Mouse (Mus musculus): ENCODE measurements around the gene Cxcl14.

Cxcl14 gene

DNA sequence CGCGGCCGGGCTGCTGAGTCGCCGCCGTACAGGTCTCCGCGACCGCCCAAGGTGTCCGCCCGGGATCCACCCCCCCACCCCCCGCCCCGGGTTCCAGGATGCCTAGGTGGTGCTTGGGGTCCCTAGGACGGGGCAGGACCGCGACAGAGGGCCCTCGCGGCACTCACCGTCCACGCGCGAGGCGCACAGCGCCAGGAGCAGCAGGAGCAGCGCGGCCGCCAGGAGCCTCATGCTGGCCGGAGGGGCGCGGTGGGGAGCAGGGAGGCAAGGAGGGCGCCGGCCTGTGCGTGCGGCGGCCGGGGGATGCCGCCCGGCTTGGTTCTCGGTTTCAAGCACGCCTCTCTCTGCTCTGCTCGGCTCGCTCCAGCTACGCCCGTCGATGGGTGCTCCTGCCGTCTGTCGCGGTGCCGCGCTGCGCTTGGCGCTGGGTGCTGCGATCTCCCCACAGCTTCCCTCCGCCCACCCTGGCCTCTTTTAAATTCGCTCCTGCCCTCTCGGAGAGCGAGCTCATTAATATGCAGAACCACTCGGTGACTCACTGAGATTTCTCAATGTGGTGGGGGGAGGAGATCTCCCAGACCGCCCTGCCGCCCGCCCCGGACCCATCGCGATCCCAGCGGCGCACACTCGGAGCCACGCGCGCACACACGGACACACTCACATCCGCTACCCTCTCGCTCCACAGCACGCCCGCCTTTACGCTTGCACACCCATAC is at the start of gene Cxcl14:
Cxcl14 (minus strand) TSS at position 609 of the 716 bp plus-strand sequence.
- DNase-seq (ENCODE audit: extremely low spot score, low spot score): peak; percentile 68

- no peak for DNase-seq (ENCODE audit: extremely low spot score, low spot score)
Measured at GRCm38 (mm10) chr13:56344355-56344754, 48.0 kb upstream of the Cxcl14 start.

DNA sequence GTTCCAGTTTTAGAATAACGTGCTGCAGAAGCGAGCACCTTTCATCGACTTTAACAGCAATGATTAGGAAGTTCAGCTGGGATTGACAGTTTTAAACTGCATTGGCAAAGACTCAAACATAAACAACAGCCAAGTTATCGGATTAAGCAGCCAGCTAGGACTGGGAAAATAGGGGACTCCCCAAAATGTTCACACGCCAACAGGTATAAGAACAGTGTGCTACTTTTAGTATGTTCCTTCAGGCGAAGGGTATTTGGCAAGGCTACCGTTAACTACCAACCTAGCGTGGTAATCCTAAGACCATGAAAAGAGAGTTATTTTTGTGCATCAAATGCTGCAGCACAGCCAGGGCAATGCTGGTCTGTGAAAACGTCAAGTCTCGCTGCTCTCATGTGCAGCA is 46.1 kb upstream of the Cxcl14 start:
- no peak for DNase-seq (ENCODE audit: extremely low spot score, low spot score)

GRCm38 (mm10) chr13:56340513-56340912 is 44.2 kb upstream of the Cxcl14 start:
- no peak for DNase-seq (ENCODE audit: extremely low spot score, low spot score)

- no peak for DNase-seq (ENCODE audit: extremely low spot score, low spot score)
Measured at GRCm38 (mm10) chr13:56339816-56340215, 43.5 kb upstream of the Cxcl14 start.

DNA sequence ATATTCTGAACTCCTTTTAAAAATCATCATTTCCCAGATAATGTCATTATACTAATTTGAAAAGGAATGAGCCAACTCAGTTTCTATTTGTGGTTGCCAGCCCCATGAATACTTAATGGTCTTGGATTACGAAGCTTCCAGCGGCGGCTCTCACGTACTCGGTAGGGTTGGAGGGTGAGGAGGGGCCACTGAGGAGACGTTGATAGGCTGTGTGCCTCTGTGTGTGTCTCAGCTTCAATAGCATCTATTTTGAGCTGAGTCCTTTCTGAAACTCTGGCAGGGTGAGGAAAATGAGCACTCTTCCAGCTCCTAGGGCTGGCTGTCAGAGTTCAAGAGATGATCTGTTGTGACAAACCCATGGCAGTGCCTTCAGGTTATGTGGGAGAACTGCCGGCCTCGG is 40.6 kb upstream of the Cxcl14 start:
- DNase-seq (ENCODE audit: extremely low spot score, low spot score): no peak

DNA sequence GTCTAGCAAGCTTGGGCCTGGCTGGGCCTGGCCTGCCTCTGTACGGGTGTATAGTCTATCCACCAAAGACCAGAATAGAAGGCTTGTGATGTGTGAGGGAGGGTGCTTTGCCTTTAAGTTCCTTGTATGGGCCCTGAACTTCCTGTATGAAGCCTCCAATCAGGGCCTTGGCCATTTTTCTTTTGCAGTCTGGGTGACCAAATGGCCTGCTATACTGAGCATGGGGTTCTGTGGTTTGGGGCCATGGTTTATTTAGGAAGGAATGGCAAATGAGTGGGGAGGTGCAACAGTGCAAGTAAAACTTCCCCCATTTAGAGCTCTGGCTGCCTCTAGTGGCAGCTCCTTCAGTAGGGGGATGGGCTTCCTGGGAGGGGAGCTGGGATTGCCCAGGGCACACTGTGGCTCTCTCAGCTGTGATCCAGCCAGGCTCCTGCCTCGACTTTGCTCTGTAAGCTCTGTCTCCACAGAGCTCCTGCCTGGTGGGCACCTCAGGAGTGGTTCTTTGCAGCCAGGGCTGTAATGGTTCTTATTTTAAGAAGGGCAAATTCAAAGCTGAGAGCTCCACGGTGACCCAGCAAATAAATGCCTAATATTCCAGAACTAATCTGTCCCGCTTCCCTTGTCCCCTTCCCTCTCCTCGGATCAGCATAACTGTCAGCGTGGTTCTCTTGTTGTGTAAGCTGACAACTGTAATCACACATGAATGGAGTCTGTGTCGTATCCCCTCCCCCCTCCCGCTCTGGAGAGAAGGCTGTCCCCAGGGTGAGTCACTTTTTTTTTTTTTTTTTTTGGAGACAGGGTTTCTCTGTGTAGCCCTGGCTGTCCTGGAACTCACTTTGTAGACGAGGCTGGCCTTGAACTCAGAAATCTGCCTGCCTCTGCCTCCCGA is 38.7 kb upstream of the Cxcl14 start:
- no peak for DNase-seq (ENCODE audit: extremely low spot score, low spot score)

DNA sequence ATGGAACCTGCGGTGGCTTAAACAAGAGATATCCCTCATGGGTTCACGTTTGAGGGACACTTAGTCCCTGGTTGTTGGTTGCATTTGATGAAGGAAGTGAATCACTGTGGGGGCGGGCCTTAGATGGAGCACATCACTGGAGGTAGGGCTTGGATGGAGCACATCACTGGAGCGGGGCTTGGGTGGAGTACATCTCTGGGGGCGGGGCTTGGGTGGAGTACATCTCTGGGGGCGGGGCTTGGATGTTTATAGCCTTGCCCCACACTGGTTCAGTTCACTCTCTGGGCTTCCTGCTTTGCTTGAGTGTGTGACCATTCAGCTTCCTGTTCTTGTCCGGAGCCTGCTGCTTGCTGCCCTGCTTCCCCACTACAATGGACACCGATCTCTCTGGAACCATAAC is 37.9 kb upstream of the Cxcl14 start:
- DNase-seq (ENCODE audit: extremely low spot score, low spot score): no peak

DNA sequence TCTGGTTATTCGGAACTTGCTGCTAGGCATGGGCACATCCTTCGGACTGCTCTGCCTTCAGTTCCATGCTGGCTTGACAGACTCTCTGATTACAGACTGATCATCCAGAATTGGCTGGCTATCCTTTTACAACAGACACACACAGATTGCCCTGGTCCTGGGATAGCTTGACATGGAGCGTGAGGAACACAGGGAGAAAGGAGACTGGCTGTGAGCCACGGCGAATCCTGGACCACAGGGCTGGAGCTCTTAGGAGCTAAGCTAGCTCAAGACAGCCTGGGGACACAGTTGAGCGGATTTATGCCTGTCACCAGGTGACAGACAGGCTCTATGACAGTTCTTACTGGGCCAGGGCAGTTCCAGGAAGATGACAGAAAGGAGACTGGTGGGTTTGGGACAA is 36.0 kb upstream of the Cxcl14 start:
- DNase-seq (ENCODE audit: extremely low spot score, low spot score): no peak

- no peak for DNase-seq (ENCODE audit: extremely low spot score, low spot score)
Measured at GRCm38 (mm10) chr13:56330603-56331455, 34.5 kb upstream of the Cxcl14 start.

- DNase-seq (ENCODE audit: extremely low spot score, low spot score): no peak
Measured at GRCm38 (mm10) chr13:56329769-56330168, 33.4 kb upstream of the Cxcl14 start.

DNA sequence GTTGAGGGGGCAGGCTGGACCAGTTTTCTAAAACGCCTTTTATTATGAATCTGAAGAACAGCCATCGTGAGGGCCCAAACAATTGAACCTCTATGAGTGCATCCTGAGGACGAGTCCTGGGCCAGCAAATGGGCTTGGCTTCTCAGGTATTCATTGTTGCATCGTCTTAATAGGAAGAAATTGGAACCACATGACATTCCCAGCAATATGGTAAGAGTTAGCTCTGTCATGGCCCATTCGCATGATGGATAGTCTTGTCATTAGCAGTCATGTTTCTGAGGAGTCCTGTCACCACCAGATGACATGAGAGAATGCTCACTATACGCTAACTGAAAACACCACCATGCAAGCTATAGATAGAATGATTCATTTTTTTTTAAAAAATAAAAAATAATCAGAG is 32.8 kb upstream of the Cxcl14 start:
- DNase-seq (ENCODE audit: extremely low spot score, low spot score): no peak

DNA sequence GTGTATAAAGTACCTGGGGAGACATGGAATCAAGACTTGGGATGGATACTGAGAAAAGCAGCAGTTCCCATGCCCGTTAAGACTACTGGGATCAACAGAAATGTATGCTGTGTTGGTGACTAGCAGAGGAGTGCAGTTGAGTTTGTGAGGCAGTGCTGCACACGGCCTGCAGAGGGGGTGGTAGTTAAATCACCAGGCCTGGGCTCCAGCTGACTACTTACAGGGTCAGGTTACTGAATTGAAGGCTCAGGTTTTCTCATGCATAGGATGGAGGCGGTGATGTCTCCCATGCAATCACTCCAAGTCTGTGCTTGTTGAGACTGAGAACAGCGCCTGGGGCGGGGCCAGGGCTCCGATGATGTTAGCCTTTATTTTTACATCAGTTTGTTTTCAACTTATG is 31.4 kb upstream of the Cxcl14 start:
- no peak for DNase-seq (ENCODE audit: extremely low spot score, low spot score)

DNA sequence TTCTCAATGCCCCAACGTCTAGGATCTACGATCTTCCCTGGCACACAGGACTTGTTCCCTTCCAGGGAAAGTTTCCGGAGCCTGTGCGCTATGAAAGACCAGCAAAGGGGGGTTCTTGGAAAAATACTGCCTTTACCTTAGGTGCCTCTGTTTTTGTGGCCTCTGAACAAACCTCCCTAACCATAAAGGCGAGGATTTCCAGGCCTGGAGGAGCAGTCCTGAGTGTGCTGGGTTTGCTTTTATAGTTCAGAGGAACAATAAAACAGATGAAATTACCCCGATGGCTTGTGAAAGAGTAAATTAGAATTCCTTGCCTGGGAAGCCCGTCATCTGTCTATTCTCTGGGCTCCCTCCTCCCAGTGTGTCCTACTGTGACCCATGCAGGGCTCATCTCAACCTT is 25.3 kb upstream of the Cxcl14 start:
- DNase-seq (ENCODE audit: extremely low spot score, low spot score): no peak

DNA sequence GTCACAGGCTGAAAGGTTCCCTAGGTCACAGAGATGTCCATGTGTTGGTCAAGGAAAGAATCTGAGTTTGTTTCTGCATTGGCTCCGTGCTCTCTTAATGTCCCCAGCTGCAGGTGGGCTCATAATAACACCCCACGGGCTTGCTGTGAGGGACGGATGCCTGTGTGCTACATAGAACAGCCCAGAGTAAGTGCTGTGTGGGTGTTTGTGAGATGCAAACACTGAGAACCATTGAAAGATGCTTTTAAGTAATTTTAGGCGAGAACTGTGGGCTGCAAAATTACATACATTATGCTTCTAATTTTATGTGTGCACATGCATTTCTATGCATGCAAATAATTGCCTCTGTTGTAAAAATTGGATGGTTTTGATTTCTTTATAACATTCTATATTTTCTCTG is 20.6 kb upstream of the Cxcl14 start:
- no peak for DNase-seq (ENCODE audit: extremely low spot score, low spot score)

- no peak for DNase-seq (ENCODE audit: extremely low spot score, low spot score)
Measured at GRCm38 (mm10) chr13:56315201-56315600, 18.9 kb upstream of the Cxcl14 start.

- no peak for DNase-seq (ENCODE audit: extremely low spot score, low spot score)
Measured at GRCm38 (mm10) chr13:56305058-56305457, 8.7 kb upstream of the Cxcl14 start.

- DNase-seq (ENCODE audit: extremely low spot score, low spot score): no peak
Measured at GRCm38 (mm10) chr13:56304453-56304852, 8.1 kb upstream of the Cxcl14 start.

- no peak for DNase-seq (ENCODE audit: extremely low spot score, low spot score)
Measured at GRCm38 (mm10) chr13:56299336-56299735, 3.0 kb upstream of the Cxcl14 start.

GRCm38 (mm10) chr13:56296659-56297020 is 289 bp upstream of the Cxcl14 start:
- no peak for DNase-seq (ENCODE audit: extremely low spot score, low spot score)

DNA sequence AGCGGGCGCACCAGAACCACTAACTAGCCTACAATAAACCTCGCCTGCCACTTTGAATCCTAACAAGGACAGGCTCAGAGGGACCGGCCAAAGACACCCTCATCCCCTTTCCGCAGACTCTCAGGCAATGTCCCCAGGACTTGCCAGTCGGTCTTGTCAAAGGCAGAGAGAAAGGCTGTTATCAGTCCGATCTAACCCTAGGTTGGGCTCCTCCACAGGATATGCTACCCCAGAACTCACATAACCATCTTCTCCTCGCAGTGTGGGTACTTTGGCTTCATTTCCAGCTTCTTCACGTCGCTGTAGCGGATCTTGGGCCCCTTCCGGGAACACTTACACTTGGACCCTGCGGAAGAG is 787 bp downstream of the Cxcl14 start:
- peak; percentile 61 for DNase-seq (ENCODE audit: extremely low spot score, low spot score)

GRCm38 (mm10) chr13:56294908-56295307 is 1.4 kb downstream of the Cxcl14 start:
- no peak for DNase-seq (ENCODE audit: extremely low spot score, low spot score)

Data from neural tube, embryonic 10.5 days (tissue).